Mouse (Mus musculus): ENCODE results near the gene Limch1. TPM values are rescaled to one million over a fixed set of nuclear protein-coding genes. Genes with fewer than 3 reads are reported as not detected.

Limch1 gene
- polyA plus RNA-seq, 1 experiment from 2014 or later = 115 TPM

GRCm38 (mm10) chr5:67101793-67102600 is 356.4 kb downstream of the Limch1 start:
- WGBS = 2% methylated on average over 28 of the region's 28 CpGs
- no peaks in the 10 kb centered on the region for H3K4me1 ChIP-seq
- peak; percentile 48; the same call in 1 of the 2 replicates for ATAC-seq (ENCODE audit: insufficient number of reproducible peaks, insufficient read depth, low FRiP score, low TSS enrichment, low read depth)

GRCm38 (mm10) chr5:67103016-67103415 is 357.4 kb downstream of the Limch1 start:
- no peak for ATAC-seq (ENCODE audit: insufficient number of reproducible peaks, insufficient read depth, low FRiP score, low TSS enrichment, low read depth)
- Histone ChIP-seq H3K27ac (no peak overlapping the region), H3K36me3 (no peaks in the 10 kb centered on the region), H3K27me3 (peaks cover 94% of the 10 kb centered on the region), H3K4me1 (no peaks in the 10 kb centered on the region), H3K4me2 (no peak overlapping the region), H3K4me3 (no peak overlapping the region), H3K9me3 (no peaks in the 10 kb centered on the region), H3K9ac (no peak overlapping the region)
- WGBS = 9% methylated on average over 3 of the region's 3 CpGs

More at GRCm38 (mm10) chr5:67101793-67102600, 356.4 kb downstream of the Limch1 start:
- no peak overlapping the region for H3K27ac ChIP-seq
- no peaks in the 10 kb centered on the region for H3K9me3 ChIP-seq
- H3K9ac ChIP-seq = no peak overlapping the region
- H3K4me2 ChIP-seq = no peak overlapping the region
- H3K27me3 ChIP-seq = peaks cover 98% of the 10 kb centered on the region
- H3K36me3 ChIP-seq = no peaks in the 10 kb centered on the region
- H3K4me3 ChIP-seq = no peak overlapping the region

- Histone ChIP-seq H3K36me3 (no peaks in the 10 kb centered on the region), H3K4me2 (no peak overlapping the region), H3K4me3 (no peak overlapping the region), H3K27ac (no peak overlapping the region), H3K9me3 (no peaks in the 10 kb centered on the region), H3K4me1 (no peaks in the 10 kb centered on the region), H3K27me3 (peaks cover 76% of the 10 kb centered on the region), H3K9ac (no peak overlapping the region)
- 82% methylated on average over 2 of the region's 2 CpGs for WGBS
- ATAC-seq (ENCODE audit: insufficient number of reproducible peaks, insufficient read depth, low FRiP score, low TSS enrichment, low read depth) = no peak
These were observed 360.6 kb downstream of the Limch1 start for GRCm38 (mm10) chr5:67106261-67106660.

Small RNAs within 50 kb of the gene (microRNA-seq; reads per million reads assigned to microRNA genes)
- not detected for gene Gm23841

Other genes with a start within 250 kb of the Limch1 start
- 74.1 and 77.4 TPM in 2 replicates for gene Apbb2, start 127.0 kb upstream of the Limch1 start, polyA plus RNA-seq (2015; fragmentation: Nextera tagmentation; extraction: Ambion mirVana)
- gene Uchl1, start 69.7 kb upstream of the Limch1 start, polyA plus RNA-seq (2015; fragmentation: Nextera tagmentation; extraction: Ambion mirVana) = 65.0 and 94.3 TPM in 2 replicates

All from embryonic facial prominence, embryonic 13.5 days (tissue).